Mouse (Mus musculus) kidney, embryonic 15.5 days (tissue): ENCODE results near the gene Mycl. TPM values are rescaled to one million over a fixed set of nuclear protein-coding genes. Genes with fewer than 3 reads are reported as not detected.

Experiments used
- ATAC-seq: fragments of 200-750 bp; cut with Nextera tagmentation; replicated peaks from 2 replicates; pipeline ENCODE4 v1.8.0; 2017; ENCODE audit warnings: moderate TSS enrichment; ENCODE audit not compliant: low FRiP score
- H3K27ac ChIP-seq: fragments of 300-500 bp; sonication (generic); 2 replicates; pipeline ENCODE4 v1.5.1; 2015; ENCODE audit warnings: mild to moderate bottlenecking, inconsistent platforms
- H3K27me3 ChIP-seq: fragments of 300-500 bp; sonication (generic); 2 replicates; pipeline ENCODE4 v1.6.1; 2015; ENCODE audit warnings: inconsistent platforms
- H3K36me3 ChIP-seq: fragments of 300-500 bp; sonication (generic); 2 replicates; pipeline ENCODE4 v1.6.1; 2015; ENCODE audit warnings: inconsistent platforms
- H3K4me1 ChIP-seq: fragments of 300-500 bp; sonication (generic); 2 replicates; pipeline ENCODE4 v1.6.1; 2015; ENCODE audit warnings: inconsistent platforms
- H3K4me2 ChIP-seq: fragments of 300-500 bp; sonication (generic); 2 replicates; pipeline ENCODE4 v1.6.1; 2015; ENCODE audit warnings: moderate library complexity, mild to moderate bottlenecking, inconsistent platforms
- H3K4me3 ChIP-seq: fragments of 300-500 bp; sonication (generic); replicated peaks from 2 replicates; pipeline ENCODE4 v1.5.1; 2015; ENCODE audit warnings: mild to moderate bottlenecking, inconsistent platforms
- H3K9ac ChIP-seq: fragments of 300-500 bp; sonication (generic); 2 replicates; pipeline ENCODE4 v1.6.1; 2015; ENCODE audit warnings: mild to moderate bottlenecking, inconsistent platforms
- H3K9me3 ChIP-seq: fragments of 300-500 bp; sonication (generic); replicated peaks from 2 replicates; pipeline ENCODE4 v1.6.1; 2016; ENCODE audit warnings: inconsistent platforms
- whole genome bisulfite sequencing: fragments of 180-500 bp; shearing (Covaris S2); methylation state at CpG from one replicate; pipeline ENCODE4 v1.1.7; 2015; ENCODE audit warnings: mixed read lengths; 5-methylcytosine and 5-hydroxymethylcytosine counted together
- polyA plus RNA-seq: library from polyadenylated mRNA; unstranded; fragments of >200 nt; fragmentation: Nextera tagmentation; extraction: Ambion mirVana; gene quantifications from 2 replicates; pipeline ENCODE4 v1.2.1, GENCODE M21; 2015

Gene Mycl
- polyA plus RNA-seq: 7.8 and 8.1 TPM in 2 replicates

GRCm38 (mm10) chr4:122995404-122996220 lies at the start of gene Mycl:
Gene Mycl, plus strand, starts transcription at chr4:122995652.
- H3K9me3 ChIP-seq: no peaks in the 10 kb centered on the region
- peak within 1 kb of the TSS; percentile 75 for H3K27ac ChIP-seq
- peaks cover 38% of the 10 kb centered on the region for H3K27me3 ChIP-seq
- no peaks in the 10 kb centered on the region for H3K36me3 ChIP-seq
- H3K4me1 ChIP-seq: peaks cover 38% of the 10 kb centered on the region
- H3K4me2 ChIP-seq: peak within 1 kb of the TSS; percentile 99
- peak; percentile 77 for ATAC-seq
- peak within 1 kb of the TSS; percentile 66 for H3K9ac ChIP-seq
- H3K4me3 ChIP-seq: peak within 1 kb of the TSS; percentile 64
- 1% methylated on average over 57 of the region's 69 CpGs for WGBS

GRCm38 (mm10) chr4:122947223-122947622 lies 48.2 kb upstream of the Mycl start:
- no peak overlapping the region for H3K4me3 ChIP-seq
- H3K4me1 ChIP-seq: no peaks in the 10 kb centered on the region
- no peaks in the 10 kb centered on the region for H3K9me3 ChIP-seq
- H3K27me3 ChIP-seq: no peaks in the 10 kb centered on the region
- 92% methylated on average over 3 of the region's 3 CpGs for WGBS
- H3K9ac ChIP-seq: no peak overlapping the region
- no peak overlapping the region for H3K4me2 ChIP-seq
- no peak overlapping the region for H3K27ac ChIP-seq
- no peak for ATAC-seq
- peaks cover 16% of the 10 kb centered on the region; the same call in 1 of the 2 replicates for H3K36me3 ChIP-seq

GRCm38 (mm10) chr4:122949096-122949495 lies 46.4 kb upstream of the Mycl start:
- Histone ChIP-seq H3K36me3 (peaks cover 16% of the 10 kb centered on the region; the same call in 1 of the 2 replicates), H3K4me3 (no peak overlapping the region), H3K9me3 (no peaks in the 10 kb centered on the region), H3K9ac (no peak overlapping the region), H3K4me1 (0 out of 2 replicates have a peak, but pooled peaks cover 3% of the 10 kb centered on the region), H3K27me3 (no peaks in the 10 kb centered on the region), H3K27ac (no peak overlapping the region), H3K4me2 (no peak overlapping the region)
- WGBS: 92% methylated on average over 8 of the region's 8 CpGs
- ATAC-seq: no peak

- Histone ChIP-seq H3K4me1 (peaks cover 37% of the 10 kb centered on the region), H3K9ac (0 out of 2 replicates have a peak overlapping the region, but pooled peaks have one; percentile 23), H3K9me3 (no peaks in the 10 kb centered on the region), H3K36me3 (peaks cover 12% of the 10 kb centered on the region; the same call in 1 of the 2 replicates), H3K27me3 (peaks cover 17% of the 10 kb centered on the region), H3K27ac (peak overlapping the region; percentile 82), H3K4me3 (peak overlapping the region; percentile 27; the same call in 1 of the 2 replicates), H3K4me2 (peak overlapping the region; percentile 56)
- 65% methylated on average over 5 of the region's 5 CpGs for WGBS
- no peak; the same call in 1 of the 2 replicates for ATAC-seq
Measured at GRCm38 (mm10) chr4:122954680-122955411, 40.6 kb upstream of the Mycl start.

GRCm38 (mm10) chr4:122955412-122956136 lies 39.9 kb upstream of the Mycl start:
- Histone ChIP-seq H3K9me3 (no peaks in the 10 kb centered on the region), H3K9ac (peak overlapping the region; percentile 23; the same call in 1 of the 2 replicates), H3K36me3 (peaks cover 9% of the 10 kb centered on the region; the same call in 1 of the 2 replicates), H3K4me3 (peak overlapping the region; percentile 27), H3K27me3 (peaks cover 19% of the 10 kb centered on the region), H3K27ac (peak overlapping the region; percentile 82), H3K4me1 (peaks cover 44% of the 10 kb centered on the region), H3K4me2 (peak overlapping the region; percentile 56)
- peak; percentile 93 for ATAC-seq
- WGBS: 11% methylated on average over 17 of the region's 17 CpGs

GRCm38 (mm10) chr4:122956301-122956700 lies 39.2 kb upstream of the Mycl start:
- Histone ChIP-seq H3K9ac (no peak overlapping the region), H3K36me3 (peaks cover 2% of the 10 kb centered on the region; the same call in 1 of the 2 replicates), H3K9me3 (no peaks in the 10 kb centered on the region), H3K27ac (no peak overlapping the region), H3K27me3 (peaks cover 20% of the 10 kb centered on the region), H3K4me1 (peaks cover 52% of the 10 kb centered on the region), H3K4me3 (no peak overlapping the region), H3K4me2 (no peak overlapping the region)
- 78% methylated on average over 5 of the region's 6 CpGs for WGBS
- no peak for ATAC-seq

DNA sequence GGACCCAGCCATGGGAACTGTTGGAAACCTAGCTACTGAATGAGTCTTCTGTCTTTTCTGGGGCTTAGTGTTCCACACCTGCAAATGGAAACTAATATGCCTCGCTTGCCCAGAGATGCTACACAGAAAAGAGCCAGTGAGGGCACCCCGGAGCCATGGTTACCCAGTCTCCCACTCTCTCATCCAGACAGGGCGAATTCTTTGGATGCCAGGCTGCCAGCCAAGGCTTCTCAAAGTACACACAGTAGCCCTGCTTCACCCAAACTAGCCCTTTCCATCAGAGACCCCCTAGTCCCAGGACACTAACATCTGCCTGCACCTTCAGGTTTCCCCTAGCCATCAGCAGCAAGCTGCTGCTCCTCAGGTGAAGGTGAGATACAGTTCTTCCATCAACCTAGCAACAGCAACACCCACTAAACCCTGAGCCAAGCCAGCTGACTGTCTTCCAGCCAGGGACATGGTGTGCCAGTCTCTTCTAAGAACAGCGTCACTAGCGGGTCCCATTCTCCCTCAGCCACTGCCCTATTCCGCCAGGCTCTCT lies 36.9 kb upstream of the Mycl start:
- Histone ChIP-seq H3K27ac (no peak overlapping the region), H3K9ac (no peak overlapping the region), H3K4me3 (no peak overlapping the region), H3K9me3 (no peaks in the 10 kb centered on the region), H3K4me1 (peaks cover 64% of the 10 kb centered on the region), H3K4me2 (no peak overlapping the region), H3K36me3 (no peaks in the 10 kb centered on the region), H3K27me3 (peaks cover 32% of the 10 kb centered on the region)
- no peak for ATAC-seq
- WGBS: 91% methylated on average over 6 of the region's 6 CpGs

- Histone ChIP-seq H3K27ac (0 out of 2 replicates have a peak overlapping the region, but pooled peaks have one; percentile 0), H3K9me3 (no peaks in the 10 kb centered on the region), H3K9ac (0 out of 2 replicates have a peak overlapping the region, but pooled peaks have one; percentile 48), H3K36me3 (no peaks in the 10 kb centered on the region), H3K27me3 (peaks cover 32% of the 10 kb centered on the region), H3K4me1 (peaks cover 60% of the 10 kb centered on the region), H3K4me2 (peak overlapping the region; percentile 99), H3K4me3 (peak overlapping the region; percentile 58)
- no peak for ATAC-seq
- 8% methylated on average over 8 of the region's 8 CpGs for WGBS
Measured at GRCm38 (mm10) chr4:122959816-122960215, 35.6 kb upstream of the Mycl start.

- Histone ChIP-seq H3K27ac (0 out of 2 replicates have a peak overlapping the region, but pooled peaks have one; percentile 15), H3K27me3 (peaks cover 32% of the 10 kb centered on the region), H3K4me3 (peak overlapping the region; percentile 58), H3K9ac (peak overlapping the region; percentile 48), H3K36me3 (no peaks in the 10 kb centered on the region), H3K9me3 (no peaks in the 10 kb centered on the region), H3K4me1 (peaks cover 53% of the 10 kb centered on the region), H3K4me2 (peak overlapping the region; percentile 99)
- ATAC-seq: peak; percentile 46
- under 1% methylated on average over 43 of the region's 43 CpGs for WGBS
Measured at GRCm38 (mm10) chr4:122960321-122961099, 34.9 kb upstream of the Mycl start.

GRCm38 (mm10) chr4:122961100-122961567 lies 34.3 kb upstream of the Mycl start, which contains the start of gene Mfsd2a:
Gene Mfsd2a, minus strand, starts transcription at chr4:122961188.
- ATAC-seq: peak; percentile 82
- Histone ChIP-seq H3K27ac (0 out of 2 replicates have a peak within 1 kb of the TSS, but pooled peaks have one; percentile 15), H3K4me3 (peak within 1 kb of the TSS; percentile 58), H3K9me3 (no peaks in the 10 kb centered on the region), H3K4me2 (peak within 1 kb of the TSS; percentile 99), H3K27me3 (peaks cover 32% of the 10 kb centered on the region), H3K36me3 (no peaks in the 10 kb centered on the region), H3K4me1 (peaks cover 47% of the 10 kb centered on the region), H3K9ac (peak within 1 kb of the TSS; percentile 48)
- WGBS: 1% methylated on average over 27 of the region's 27 CpGs
